Mouse (Mus musculus) G1E (cell line): ENCODE measurements at regions not wholly inside any gene's neighbourhood (a gene's known extent, or its start where the extent isn't known, plus 50 kb on each side); places are given as distances from the start of the nearest gene placed in this dataset.

ENCODE experiments used
- CTCF ChIP-seq: IDR thresholded peaks from 2 replicates; pipeline ENCODE4 v1.5.1; 2012; ENCODE audit warnings: low read depth, low read length, inconsistent platforms, mixed read lengths
- GATA1 ChIP-seq: IDR thresholded peaks from 2 replicates; pipeline ENCODE4 v1.6.1; 2012; ENCODE audit warnings: borderline replicate concordance, low read length, inconsistent platforms, mixed read lengths
- GATA2 ChIP-seq: IDR thresholded peaks from 2 replicates; pipeline ENCODE4 v1.6.1; 2012; ENCODE audit warnings: low read depth, low read length, inconsistent platforms, borderline replicate concordance
- POLR2AphosphoS5 ChIP-seq: IDR thresholded peaks from 2 replicates; pipeline ENCODE4 v1.6.1; 2012; ENCODE audit warnings: low read depth, low read length, inconsistent platforms; ENCODE audit not compliant: insufficient replicate concordance

DNA sequence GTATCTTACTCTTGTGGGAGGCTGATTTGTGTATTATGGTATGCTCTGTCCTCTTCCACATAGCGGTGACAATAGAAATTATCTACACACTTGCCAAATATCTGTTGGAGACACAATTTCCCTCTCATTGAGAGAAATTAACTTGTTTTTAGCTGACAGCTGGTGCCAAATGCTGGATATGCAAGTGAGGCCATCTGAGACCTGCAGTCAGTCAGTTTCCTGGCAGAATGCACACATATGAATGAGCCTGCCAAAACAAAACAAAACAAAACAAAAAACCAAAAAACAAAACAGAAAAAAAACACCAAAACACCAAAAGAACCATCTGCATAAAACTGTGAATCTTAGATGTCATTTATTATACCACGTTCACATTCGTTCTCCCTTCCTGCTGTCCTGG, 233.7 kb upstream of the Gm12728 start:
- TF ChIP-seq CTCF: no peak
- TF ChIP-seq GATA1: no peak
- TF ChIP-seq POLR2AphosphoS5: no peak
- TF ChIP-seq GATA2: no peak
